Mouse (Mus musculus) intestine, embryonic 16.5 days (tissue): ENCODE data around the gene Pik3cb. TPM values are rescaled to one million over a fixed set of nuclear protein-coding genes. Genes with fewer than 3 reads are reported as not detected.

Experiments used
- ATAC-seq: fragments of 200-750 bp; cut with Nextera tagmentation; 2 replicates; pipeline ENCODE4 v1.8.0; 2017; ENCODE audit warnings: moderate TSS enrichment, moderate library complexity
- H3K27ac ChIP-seq: fragments of 300-500 bp; sonication (generic); 2 replicates; pipeline ENCODE4 v1.5.1; 2014; ENCODE audit warnings: mild to moderate bottlenecking, low read length
- H3K27me3 ChIP-seq: fragments of 300-500 bp; sonication (generic); replicated peaks from 2 replicates; pipeline ENCODE4 v1.6.1; 2014; ENCODE audit warnings: low read length, control low read depth, mixed read lengths; ENCODE audit not compliant: control insufficient read depth, insufficient read depth
- H3K36me3 ChIP-seq: fragments of 300-500 bp; sonication (generic); 2 replicates; pipeline ENCODE4 v1.6.1; 2014; ENCODE audit warnings: low read length, control low read depth; ENCODE audit not compliant: control insufficient read depth, insufficient read depth
- H3K4me1 ChIP-seq: fragments of 300-500 bp; sonication (generic); 2 replicates; pipeline ENCODE4 v1.6.1; 2014; ENCODE audit warnings: low read length, control low read depth, mixed read lengths; ENCODE audit not compliant: control insufficient read depth, insufficient read depth
- H3K4me2 ChIP-seq: fragments of 300-500 bp; sonication (generic); 2 replicates; pipeline ENCODE4 v1.6.1; 2014; ENCODE audit warnings: low read depth, low read length, control low read depth
- H3K4me3 ChIP-seq: fragments of 300-500 bp; sonication (generic); 2 replicates; pipeline ENCODE4 v1.5.1; 2014; ENCODE audit warnings: mild to moderate bottlenecking, low read length
- H3K9ac ChIP-seq: fragments of 300-500 bp; sonication (generic); 2 replicates; pipeline ENCODE4 v1.6.1; 2014; ENCODE audit warnings: low read depth, low read length
- H3K9me3 ChIP-seq: fragments of 300-500 bp; sonication (generic); 2 replicates; pipeline ENCODE4 v1.6.1; 2016; ENCODE audit warnings: low read length, control low read depth; ENCODE audit not compliant: control insufficient read depth
- WGBS: fragments of 180-500 bp; shearing (Covaris S2); extraction: QIAGEN DNeasy Blood & Tissue Kit; methylation state at CpG from one replicate; pipeline ENCODE4 v1.1.7; 2014; 5-methylcytosine and 5-hydroxymethylcytosine counted together
- polyA plus RNA-seq: library from polyadenylated mRNA; unstranded; fragments of >200 nt; fragmentation: Nextera tagmentation; extraction: Ambion mirVana; gene quantifications from 2 replicates; pipeline ENCODE4 v1.2.1, GENCODE M21; 2015

The Pik3cb gene
- polyA plus RNA-seq, 1 experiment from 2014 or later: 0.73 TPM

GRCm38 (mm10) chr9:99072538-99072937 is 67.9 kb downstream of the Pik3cb start:
- no peak for ATAC-seq
- Histone ChIP-seq H3K9ac (no peak overlapping the region), H3K4me2 (no peak overlapping the region), H3K4me3 (no peak overlapping the region), H3K27ac (no peak overlapping the region), H3K27me3 (no peaks in the 10 kb centered on the region), H3K4me1 (no peaks in the 10 kb centered on the region), H3K36me3 (no peaks in the 10 kb centered on the region), H3K9me3 (no peaks in the 10 kb centered on the region)
- 60% methylated on average over 4 of the region's 4 CpGs for WGBS

GRCm38 (mm10) chr9:99065311-99065710 is 75.1 kb downstream of the Pik3cb start:
- H3K27ac ChIP-seq: no peak overlapping the region
- no peaks in the 10 kb centered on the region for H3K9me3 ChIP-seq
- no peak overlapping the region for H3K4me2 ChIP-seq
- no peaks in the 10 kb centered on the region for H3K27me3 ChIP-seq
- H3K4me1 ChIP-seq: no peaks in the 10 kb centered on the region
- H3K4me3 ChIP-seq: no peak overlapping the region
- 89% methylated on average over 5 of the region's 5 CpGs for WGBS
- H3K36me3 ChIP-seq: no peaks in the 10 kb centered on the region
- H3K9ac ChIP-seq: no peak overlapping the region
- no peak for ATAC-seq

- Histone ChIP-seq H3K4me2 (no peak overlapping the region), H3K36me3 (no peaks in the 10 kb centered on the region), H3K4me1 (no peaks in the 10 kb centered on the region), H3K27me3 (no peaks in the 10 kb centered on the region), H3K9me3 (no peaks in the 10 kb centered on the region), H3K4me3 (no peak overlapping the region), H3K9ac (no peak overlapping the region), H3K27ac (no peak overlapping the region)
- 47% methylated on average over 2 of the region's 2 CpGs for WGBS
- ATAC-seq: no peak
These were observed 76.2 kb downstream of the Pik3cb start for GRCm38 (mm10) chr9:99064216-99064615.

- no peaks in the 10 kb centered on the region for H3K36me3 ChIP-seq
- H3K4me2 ChIP-seq: no peak overlapping the region
- no peak overlapping the region for H3K4me3 ChIP-seq
- no peaks in the 10 kb centered on the region for H3K9me3 ChIP-seq
- no peaks in the 10 kb centered on the region for H3K27me3 ChIP-seq
- H3K27ac ChIP-seq: no peak overlapping the region
- H3K9ac ChIP-seq: no peak overlapping the region
- WGBS: 38% methylated on average over 7 of the region's 7 CpGs
- H3K4me1 ChIP-seq: no peaks in the 10 kb centered on the region
- peak; percentile 67 for ATAC-seq
These were observed 77.9 kb downstream of the Pik3cb start for GRCm38 (mm10) chr9:99062544-99062943.

GRCm38 (mm10) chr9:99057751-99058150 is 82.7 kb downstream of the Pik3cb start:
- Histone ChIP-seq H3K36me3 (no peaks in the 10 kb centered on the region), H3K4me1 (no peaks in the 10 kb centered on the region), H3K4me2 (no peak overlapping the region), H3K27ac (no peak overlapping the region), H3K9me3 (no peaks in the 10 kb centered on the region), H3K9ac (no peak overlapping the region), H3K27me3 (no peaks in the 10 kb centered on the region), H3K4me3 (no peak overlapping the region)
- 83% methylated on average over 3 of the region's 3 CpGs for WGBS
- ATAC-seq: no peak

GRCm38 (mm10) chr9:99049760-99050159 is 90.7 kb downstream of the Pik3cb start:
- Histone ChIP-seq H3K9ac (no peak overlapping the region), H3K36me3 (no peaks in the 10 kb centered on the region), H3K4me3 (no peak overlapping the region), H3K27me3 (no peaks in the 10 kb centered on the region), H3K4me2 (no peak overlapping the region), H3K27ac (no peak overlapping the region), H3K4me1 (no peaks in the 10 kb centered on the region), H3K9me3 (no peaks in the 10 kb centered on the region)
- ATAC-seq: no peak
- 64% methylated on average over 6 of the region's 6 CpGs for WGBS

- Histone ChIP-seq H3K4me3 (no peak overlapping the region), H3K9ac (no peak overlapping the region), H3K27ac (no peak overlapping the region), H3K4me1 (no peaks in the 10 kb centered on the region), H3K9me3 (no peaks in the 10 kb centered on the region), H3K36me3 (no peaks in the 10 kb centered on the region), H3K27me3 (no peaks in the 10 kb centered on the region), H3K4me2 (no peak overlapping the region)
- ATAC-seq: no peak
- WGBS: 54% methylated on average over 1 of the region's 1 CpGs
These were observed 91.6 kb downstream of the Pik3cb start for GRCm38 (mm10) chr9:99048724-99049250.

GRCm38 (mm10) chr9:99044761-99045160 is 95.7 kb downstream of the Pik3cb start:
- H3K9me3 ChIP-seq: no peaks in the 10 kb centered on the region
- no peak overlapping the region for H3K27ac ChIP-seq
- no peak overlapping the region for H3K4me3 ChIP-seq
- no peak overlapping the region for H3K4me2 ChIP-seq
- no peaks in the 10 kb centered on the region for H3K36me3 ChIP-seq
- no peak for ATAC-seq
- 89% methylated on average over 8 of the region's 8 CpGs for WGBS
- H3K4me1 ChIP-seq: no peaks in the 10 kb centered on the region
- no peaks in the 10 kb centered on the region for H3K27me3 ChIP-seq
- no peak overlapping the region for H3K9ac ChIP-seq

- H3K4me1 ChIP-seq: no peaks in the 10 kb centered on the region
- WGBS: 86% methylated on average over 4 of the region's 4 CpGs
- peak; percentile 59 for ATAC-seq
- H3K9ac ChIP-seq: no peak overlapping the region
- H3K27me3 ChIP-seq: no peaks in the 10 kb centered on the region
- H3K4me2 ChIP-seq: no peak overlapping the region
- H3K9me3 ChIP-seq: no peaks in the 10 kb centered on the region
- H3K36me3 ChIP-seq: no peaks in the 10 kb centered on the region
- no peak overlapping the region for H3K4me3 ChIP-seq
- H3K27ac ChIP-seq: no peak overlapping the region
These were observed 97.8 kb downstream of the Pik3cb start for GRCm38 (mm10) chr9:99042641-99043040.

GRCm38 (mm10) chr9:99041994-99042393 is 98.4 kb downstream of the Pik3cb start:
- Histone ChIP-seq H3K4me1 (no peaks in the 10 kb centered on the region), H3K4me2 (no peak overlapping the region)

More at GRCm38 (mm10) chr9:99041994-99042393, 98.4 kb downstream of the Pik3cb start:
- 67% methylated on average over 9 of the region's 9 CpGs for WGBS
- H3K9ac ChIP-seq: no peak overlapping the region
- ATAC-seq: peak; percentile 58; the same call in 1 of the 2 replicates
- H3K27ac ChIP-seq: no peak overlapping the region
- H3K27me3 ChIP-seq: no peaks in the 10 kb centered on the region
- no peak overlapping the region for H3K4me3 ChIP-seq
- no peaks in the 10 kb centered on the region for H3K9me3 ChIP-seq
- no peaks in the 10 kb centered on the region for H3K36me3 ChIP-seq
